Comparison of ENCODE assay signal across 8 mouse cellular contexts in the genomic region with DNA sequence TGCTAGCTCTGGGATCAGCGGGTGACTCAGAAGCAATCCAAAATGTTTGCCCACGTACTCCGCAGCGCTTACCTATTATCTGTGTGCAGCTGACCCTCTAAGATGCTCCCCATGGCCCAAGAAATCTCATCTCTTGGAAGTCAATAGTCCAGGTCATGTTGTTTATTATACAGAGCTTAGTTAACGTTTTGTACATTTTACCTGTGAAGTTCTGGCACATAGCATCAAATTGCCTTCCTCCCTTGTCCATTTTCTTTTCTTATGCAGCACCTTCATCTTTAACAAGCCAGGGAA. TPM values are rescaled to one million over a fixed set of nuclear protein-coding genes. Genes with fewer than 3 reads are reported as not detected.
DNase-seq lines count a peak whose midpoint lies in the region; ATAC-seq and TF ChIP-seq lines count a peak whose summit lies in the region.

No protein-coding gene starts in this region.

- peak overlapping the region; percentile 65 to 81 for H3K4me3 ChIP-seq in heart, embryonic 14.5 days (ENCODE audit: control insufficient read depth in 1 of 2, insufficient read depth in 1 of 2, low read depth in 1 of 2, low read length in 2 of 2)
- peak overlapping the region; percentile 76 for H3K4me3 ChIP-seq in bone marrow, adult 2 months (replicated peaks; ENCODE audit: control insufficient read depth, low read depth, low read length)
- peak overlapping the region; percentile 48 for H3K4me3 ChIP-seq in hindbrain, embryonic 14.5 days (replicated peaks; ENCODE audit: low read length)
- H3K4me3 ChIP-seq in midbrain, embryonic 13.5 days (replicated peaks) = peak overlapping the region; percentile 54

- no peak for TF ChIP-seq POLR2A in bone marrow, adult 2 months (IDR thresholded peaks at IDR 0.05; ENCODE audit: borderline replicate concordance, control insufficient read depth, low read depth, low read length)

- peak overlapping the region; percentile 94 for H3K4me2 ChIP-seq in heart, embryonic 14.5 days (ENCODE audit: low read length)
- H3K4me2 ChIP-seq in hindbrain, embryonic 14.5 days (replicated peaks) = peak overlapping the region; percentile 72
- peak overlapping the region; percentile 77 for H3K4me2 ChIP-seq in midbrain, embryonic 13.5 days (replicated peaks)

- no peaks in the 10 kb centered on the region for H3K9me3 ChIP-seq in heart, embryonic 14.5 days (ENCODE audit: control insufficient read depth, low read length)
- H3K9me3 ChIP-seq in hindbrain, embryonic 14.5 days (ENCODE audit: control insufficient read depth, low read length) = no peaks in the 10 kb centered on the region
- no peaks in the 10 kb centered on the region for H3K9me3 ChIP-seq in midbrain, embryonic 13.5 days

- intact Hi-C loops in heart, postnatal 25 days (cut with DNase I) = no loop called here

- peaks cover 4 to 20% of the 10 kb centered on the region in 2 experiments for H3K4me1 ChIP-seq in heart, embryonic 14.5 days (ENCODE audit: control insufficient read depth in 2 of 2, insufficient read depth in 2 of 2, low read length in 2 of 2)
- H3K4me1 ChIP-seq in bone marrow, adult 2 months (ENCODE audit: control insufficient read depth, insufficient read depth, low read length) = no peaks in the 10 kb centered on the region; the same call in 1 of the 2 replicates
- peaks cover 6% of the 10 kb centered on the region; the same call in 1 of the 2 replicates for H3K4me1 ChIP-seq in hindbrain, embryonic 14.5 days (replicated peaks; ENCODE audit: control insufficient read depth, insufficient read depth, low read length)
- H3K4me1 ChIP-seq in midbrain, embryonic 13.5 days (replicated peaks) = peaks cover 17% of the 10 kb centered on the region

- H3K9ac ChIP-seq in heart, embryonic 14.5 days (ENCODE audit: low read length) = peak overlapping the region; percentile 73
- peak overlapping the region; percentile 40; the same call in 1 of the 2 replicates for H3K9ac ChIP-seq in hindbrain, embryonic 14.5 days
- no peak overlapping the region for H3K9ac ChIP-seq in midbrain, embryonic 13.5 days (replicated peaks)

- no peak for TF ChIP-seq CTCF in bone marrow, adult 2 months (IDR thresholded peaks at IDR 0.05; ENCODE audit: control insufficient read depth, insufficient read depth, low read length)

- peaks cover 55% of the 10 kb centered on the region for H3K27me3 ChIP-seq in heart, embryonic 14.5 days (ENCODE audit: control insufficient read depth, insufficient read depth, low read length)
- peaks cover 57% of the 10 kb centered on the region for H3K27me3 ChIP-seq in hindbrain, embryonic 14.5 days (ENCODE audit: control insufficient read depth, insufficient read depth, low read length)
- H3K27me3 ChIP-seq in midbrain, embryonic 13.5 days = peaks cover 76% of the 10 kb centered on the region

- WGBS in heart, embryonic 14.5 days = 5% methylated on average over 5 of the region's 5 CpGs
- 17% methylated on average over 5 of the region's 5 CpGs for WGBS in bone marrow, adult 2 months
- WGBS in hindbrain, embryonic 14.5 days = under 1% methylated on average over 5 of the region's 5 CpGs
- 2% methylated on average over 5 of the region's 5 CpGs for WGBS in midbrain, embryonic 13.5 days

- no peak for ATAC-seq in heart, embryonic 14.5 days (ENCODE audit: insufficient number of reproducible peaks, insufficient read depth, low FRiP score, low read depth)
- ATAC-seq in hindbrain, embryonic 14.5 days (ENCODE audit: low FRiP score) = no peak
- 0 out of 2 replicates have a peak, but pooled peaks have one; percentile 0 for ATAC-seq in midbrain, embryonic 13.5 days

- no peaks in the 10 kb centered on the region for H3K36me3 ChIP-seq in heart, embryonic 14.5 days (ENCODE audit: control insufficient read depth, insufficient read depth, low read length)
- H3K36me3 ChIP-seq in hindbrain, embryonic 14.5 days (replicated peaks; ENCODE audit: control insufficient read depth, insufficient read depth) = no peaks in the 10 kb centered on the region
- H3K36me3 ChIP-seq in midbrain, embryonic 13.5 days = no peaks in the 10 kb centered on the region

- H3K27ac ChIP-seq in heart, embryonic 14.5 days (replicated peaks in 1 of 2; ENCODE audit: control insufficient read depth in 1 of 2, insufficient read depth in 1 of 2, low read depth in 2 of 2, low read length in 2 of 2) = no peak overlapping the region
- no peak overlapping the region for H3K27ac ChIP-seq in bone marrow, adult 2 months (ENCODE audit: control insufficient read depth, insufficient read depth, low read depth, low read length, poor library complexity)
- H3K27ac ChIP-seq in hindbrain, embryonic 14.5 days = no peak overlapping the region
- no peak overlapping the region for H3K27ac ChIP-seq in midbrain, embryonic 13.5 days

- DNase-seq in heart, postnatal 25 days (ENCODE audit: low spot score) = no peak
- no peak for DNase-seq in hindbrain, embryonic 14.5 days (ENCODE audit: low spot score)
- no peak for DNase-seq in ovary, postnatal 36 days (ENCODE audit: low spot score)
- DNase-seq in layer of hippocampus, postnatal 10 days (ENCODE audit: low spot score in 2 of 2) = no peak
- no peak for DNase-seq in right cerebral cortex, adult 18-20 months

RNA-seq across cellular contexts. Expression of gene Prdm1, which starts 1.7 kb away (rescaled TPM):
- polyA plus RNA-seq in heart, embryonic 14.5 days (2014; fragmentation: Nextera tagmentation; extraction: Ambion mirVana) = 0.86 and 0.98 TPM in 2 replicates
- 1 to 10 TPM; 1.8 to 2.9 TPM for total RNA-seq in heart, postnatal 25 days (2021)
- 0.90 and 2.2 TPM in 2 replicates for polyA plus RNA-seq in bone marrow, adult 2 months (2011; ENCODE audit: insufficient read depth, insufficient read length, low replicate concordance, missing spikeins)
- polyA plus RNA-seq in hindbrain, embryonic 14.5 days (2014; fragmentation: Nextera tagmentation; extraction: Ambion mirVana) = 0.80 and 0.86 TPM in 2 replicates
- polyA plus RNA-seq in midbrain, embryonic 13.5 days (2015; fragmentation: Nextera tagmentation; extraction: Ambion mirVana) = 0.46 and 0.62 TPM in 2 replicates
- 1 to 10 TPM; 1.4 to 1.6 TPM for total RNA-seq in layer of hippocampus, postnatal 10 days (2021)
